Mouse (Mus musculus) liver, embryonic 14.5 days (tissue): ENCODE results near the gene Robo4.

Experiments
- CTCF ChIP-seq: IDR thresholded peaks from 2 replicates; pipeline ENCODE4 v1.5.1; 2016; ENCODE audit warnings: antibody characterized with exemption, low read depth, control low read depth
- EP300 ChIP-seq: IDR thresholded peaks from 2 replicates; pipeline ENCODE4 v1.6.1; 2016; ENCODE audit warnings: antibody characterized with exemption, low read depth

DNA sequence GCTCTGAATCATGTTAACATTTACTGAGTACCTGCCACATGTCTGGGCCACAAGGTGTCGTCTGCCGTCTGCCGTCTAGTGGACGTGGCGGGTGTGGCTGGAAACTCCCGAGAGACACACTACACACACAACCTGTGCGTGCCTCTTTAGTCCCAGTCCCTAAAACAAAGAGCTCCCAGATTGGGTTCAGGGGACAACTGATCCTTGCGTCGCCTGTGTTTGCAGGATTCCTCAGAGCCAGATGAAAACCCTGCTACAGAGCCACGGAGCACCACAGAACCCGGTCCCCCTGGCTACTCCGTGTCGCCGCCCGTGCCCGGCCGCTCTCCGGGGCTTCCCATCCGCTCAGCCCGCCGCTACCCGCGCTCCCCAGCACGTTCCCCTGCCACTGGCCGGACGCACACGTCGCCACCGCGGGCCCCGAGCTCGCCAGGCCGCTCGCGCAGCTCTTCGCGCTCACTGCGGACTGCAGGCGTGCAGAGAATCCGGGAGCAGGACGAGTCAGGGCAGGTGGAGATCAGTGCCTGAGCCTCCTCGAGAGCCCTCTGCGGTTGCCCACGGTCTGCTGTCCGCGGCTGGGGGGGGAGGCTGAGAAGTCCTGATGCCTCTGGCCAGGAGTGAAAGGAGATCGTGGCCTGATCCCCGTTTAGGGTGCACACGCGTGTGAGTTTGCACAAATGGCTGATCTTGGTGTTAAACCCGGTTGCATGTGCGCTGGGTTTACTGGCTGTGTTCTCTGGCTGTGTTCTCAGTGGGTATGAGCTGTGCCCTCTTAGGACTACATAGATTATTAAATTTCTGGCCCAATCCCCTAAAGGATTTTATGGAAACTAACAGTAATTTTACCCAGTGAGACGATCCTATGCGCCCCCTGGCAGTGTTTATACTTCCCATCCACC is 17.2 kb upstream of the Robo4 start:
- TF ChIP-seq CTCF (peak; percentile 28; the same call in 1 of the 2 replicates), EP300 (no peak)
